Mouse (Mus musculus) liver, embryonic 12.5 days (tissue): Measurements from ENCODE around the gene Cd79a. TPM values are rescaled to one million over a fixed set of nuclear protein-coding genes. Genes with fewer than 3 reads are reported as not detected.
A peak's percentile ranks its signal among the peaks of the same experiment; 100 is the strongest.

Experiments used
- ATAC-seq: fragments of 200-750 bp; cut with Nextera tagmentation; 2 replicates; pipeline ENCODE4 v1.8.0; 2017; ENCODE audit warnings: moderate number of reproducible peaks, mild to moderate bottlenecking, moderate library complexity
- H3K27ac ChIP-seq: fragments of 300-500 bp; sonication (generic); 2 replicates; pipeline ENCODE4 v1.5.1; 2016; ENCODE audit warnings: mild to moderate bottlenecking
- H3K27me3 ChIP-seq: fragments of 300-500 bp; sonication (generic); replicated peaks from 2 replicates; pipeline ENCODE4 v1.6.1; 2016; ENCODE audit warnings: mild to moderate bottlenecking, moderate library complexity
- H3K36me3 ChIP-seq: fragments of 300-500 bp; sonication (generic); 2 replicates; pipeline ENCODE4 v1.6.1; 2016; ENCODE audit warnings: mild to moderate bottlenecking, moderate library complexity
- H3K4me1 ChIP-seq: fragments of 300-500 bp; sonication (generic); 2 replicates; pipeline ENCODE4 v1.6.1; 2016
- H3K4me2 ChIP-seq: fragments of 300-500 bp; sonication (generic); 2 replicates; pipeline ENCODE4 v1.6.1; 2016; ENCODE audit warnings: mild to moderate bottlenecking, moderate library complexity
- H3K4me3 ChIP-seq: fragments of 300-500 bp; sonication (generic); 2 replicates; pipeline ENCODE4 v1.5.1; 2016; ENCODE audit warnings: mild to moderate bottlenecking, moderate library complexity
- H3K9ac ChIP-seq: fragments of 300-500 bp; sonication (generic); 2 replicates; pipeline ENCODE4 v1.6.1; 2016; ENCODE audit warnings: mild to moderate bottlenecking, moderate library complexity
- H3K9me3 ChIP-seq: fragments of 300-500 bp; sonication (generic); replicated peaks from 2 replicates; pipeline ENCODE4 v1.6.1; 2016; ENCODE audit warnings: mild to moderate bottlenecking, moderate library complexity
- WGBS: fragments of 180-500 bp; shearing (Covaris S2); methylation state at CpG from one replicate; pipeline ENCODE4 v1.1.7; 2016; ENCODE audit not compliant: insufficient replicate concordance; 5-methylcytosine and 5-hydroxymethylcytosine counted together
- polyA plus RNA-seq: library from polyadenylated mRNA; unstranded; fragments of >200 nt; fragmentation: Nextera tagmentation; extraction: Ambion mirVana; gene quantifications from 2 replicates; pipeline ENCODE4 v1.2.1, GENCODE M21; 2016

Cd79a gene
- polyA plus RNA-seq, 1 experiment from 2014 or later = not detected

- H3K4me2 ChIP-seq = no peak overlapping the region
- H3K27me3 ChIP-seq = peaks cover 100% of the 10 kb centered on the region
- H3K4me1 ChIP-seq = peaks cover 8% of the 10 kb centered on the region; the same call in 1 of the 2 replicates
- H3K9ac ChIP-seq = no peak overlapping the region
- ATAC-seq = no peak
- H3K9me3 ChIP-seq = no peaks in the 10 kb centered on the region
- no peak overlapping the region for H3K27ac ChIP-seq
- 4% methylated on average over 7 of the region's 7 CpGs for WGBS
- H3K4me3 ChIP-seq = no peak overlapping the region
- no peaks in the 10 kb centered on the region for H3K36me3 ChIP-seq
Measured at GRCm38 (mm10) chr7:24947316-24948048, 50.3 kb downstream of the Cd79a start.

DNA sequence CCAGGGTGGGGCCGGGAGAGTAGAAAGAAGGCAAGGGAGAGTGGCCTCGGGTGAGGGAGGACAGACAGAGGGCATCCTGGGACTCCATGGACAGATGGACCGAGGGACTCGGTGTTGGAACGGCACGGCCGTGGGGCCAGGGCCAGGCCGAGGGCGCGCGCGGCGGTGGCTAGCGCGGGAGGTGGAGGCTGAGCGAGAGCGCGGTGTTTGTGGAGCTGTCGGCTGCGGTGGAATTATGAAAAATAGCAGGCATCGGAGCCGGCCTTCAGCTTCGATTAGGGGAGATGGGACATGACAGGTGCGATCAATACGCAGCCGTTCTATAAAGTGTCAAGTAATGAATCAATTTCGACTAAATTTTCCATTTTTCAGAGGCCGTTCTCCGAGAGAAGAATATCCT is 51.6 kb downstream of the Cd79a start:
- Histone ChIP-seq H3K27ac (no peak overlapping the region), H3K4me1 (peaks cover 8% of the 10 kb centered on the region; the same call in 1 of the 2 replicates), H3K9ac (no peak overlapping the region), H3K4me2 (no peak overlapping the region), H3K9me3 (no peaks in the 10 kb centered on the region), H3K36me3 (no peaks in the 10 kb centered on the region), H3K4me3 (no peak overlapping the region), H3K27me3 (peaks cover 100% of the 10 kb centered on the region)
- no peak for ATAC-seq
- 8% methylated on average over 29 of the region's 29 CpGs for WGBS

GRCm38 (mm10) chr7:24949958-24950623 is 52.9 kb downstream of the Cd79a start:
- Histone ChIP-seq H3K27me3 (peaks cover 100% of the 10 kb centered on the region), H3K9me3 (no peaks in the 10 kb centered on the region), H3K9ac (no peak overlapping the region), H3K27ac (no peak overlapping the region), H3K4me1 (peaks cover 7% of the 10 kb centered on the region; the same call in 1 of the 2 replicates), H3K4me3 (no peak overlapping the region), H3K36me3 (no peaks in the 10 kb centered on the region), H3K4me2 (no peak overlapping the region)
- WGBS = 1% methylated on average over 8 of the region's 8 CpGs
- ATAC-seq = peak; percentile 29; the same call in 1 of the 2 replicates

Other genes starting within 250 kb of the Cd79a start
- gene Tex101, start 220.7 kb upstream of the Cd79a start, polyA plus RNA-seq = not detected in 2 replicates
- gene BC049730, start 188.1 kb upstream of the Cd79a start, polyA plus RNA-seq = not detected in 2 replicates
- gene Gm4763, start 170.5 kb upstream of the Cd79a start, polyA plus RNA-seq = not detected in 2 replicates
- gene Cd177, start 137.1 kb upstream of the Cd79a start, polyA plus RNA-seq = 0.55 and 0.93 TPM in 2 replicates
- 0.30 and 0.42 TPM in 2 replicates for gene Ceacam10, start 120.2 kb upstream of the Cd79a start, polyA plus RNA-seq
- gene Gm9844, start 35.2 kb upstream of the Cd79a start, polyA plus RNA-seq = 3.0 and 3.4 TPM in 2 replicates
- not detected in 2 replicates for gene Lypd4, start 27.4 kb upstream of the Cd79a start, polyA plus RNA-seq
- gene Dmrtc2, start 27.3 kb upstream of the Cd79a start, polyA plus RNA-seq = not detected in 2 replicates
- gene Rps19, start 13.0 kb upstream of the Cd79a start, polyA plus RNA-seq = 1,803 and 1,813 TPM in 2 replicates
- gene Arhgef1, start 5.5 kb downstream of the Cd79a start, polyA plus RNA-seq = 71.9 and 80.4 TPM in 2 replicates
- gene Gm4881, start 47.1 kb downstream of the Cd79a start, polyA plus RNA-seq = not detected in 2 replicates
- 63.4 and 67.4 TPM in 2 replicates for gene Rabac1, start 75.4 kb downstream of the Cd79a start, polyA plus RNA-seq
- gene Atp1a3, start 108.6 kb downstream of the Cd79a start, polyA plus RNA-seq = 0.45 and 0.50 TPM in 2 replicates
- 2.5 and 3.0 TPM in 2 replicates for gene Grik5, start 175.0 kb downstream of the Cd79a start, polyA plus RNA-seq
- 14.4 and 15.7 TPM in 2 replicates for gene Zfp574, start 175.2 kb downstream of the Cd79a start, polyA plus RNA-seq